Mouse (Mus musculus) limb, embryonic 10.5 days (tissue): ENCODE results near the gene Mas1. TPM values are rescaled to one million over a fixed set of nuclear protein-coding genes. Genes with fewer than 3 reads are reported as not detected.

Source experiments
- DNase-seq: peaks from one replicate; pipeline ENCODE4 v3.0.0-alpha.2; 2017; ENCODE audit warnings: low spot score
- H3K27ac ChIP-seq: fragments of 300-500 bp; sonication (generic); 2 replicates; pipeline ENCODE4 v1.5.1; 2016; ENCODE audit warnings: mild to moderate bottlenecking
- H3K27me3 ChIP-seq: fragments of 300-500 bp; sonication (generic); 2 replicates; pipeline ENCODE4 v1.6.1; 2016; ENCODE audit warnings: low read depth, mild to moderate bottlenecking; ENCODE audit not compliant: poor library complexity, severe bottlenecking
- H3K36me3 ChIP-seq: fragments of 300-500 bp; sonication (generic); 2 replicates; pipeline ENCODE4 v1.6.1; 2016; ENCODE audit warnings: mild to moderate bottlenecking, moderate library complexity
- H3K4me1 ChIP-seq: fragments of 300-500 bp; sonication (generic); 2 replicates; pipeline ENCODE4 v1.6.1; 2016
- H3K4me3 ChIP-seq: fragments of 300-500 bp; sonication (generic); 2 replicates; pipeline ENCODE4 v1.5.1; 2016; ENCODE audit warnings: mild to moderate bottlenecking, moderate library complexity
- H3K9me3 ChIP-seq: fragments of 300-500 bp; sonication (generic); replicated peaks from 2 replicates; pipeline ENCODE4 v1.6.1; 2016; ENCODE audit warnings: mild to moderate bottlenecking
- WGBS: fragments of 180-500 bp; shearing (Covaris S2); methylation state at CpG from one replicate; pipeline ENCODE4 v1.1.7; 2016; 5-methylcytosine and 5-hydroxymethylcytosine counted together
- polyA plus RNA-seq: library from polyadenylated mRNA; unstranded; fragments of >200 nt; fragmentation: Nextera tagmentation; extraction: Ambion mirVana; gene quantifications from 2 replicates; pipeline ENCODE4 v1.2.1, GENCODE M21; 2016

Mas1 gene
- 0.73 and 0.93 TPM in 2 replicates for polyA plus RNA-seq

DNA sequence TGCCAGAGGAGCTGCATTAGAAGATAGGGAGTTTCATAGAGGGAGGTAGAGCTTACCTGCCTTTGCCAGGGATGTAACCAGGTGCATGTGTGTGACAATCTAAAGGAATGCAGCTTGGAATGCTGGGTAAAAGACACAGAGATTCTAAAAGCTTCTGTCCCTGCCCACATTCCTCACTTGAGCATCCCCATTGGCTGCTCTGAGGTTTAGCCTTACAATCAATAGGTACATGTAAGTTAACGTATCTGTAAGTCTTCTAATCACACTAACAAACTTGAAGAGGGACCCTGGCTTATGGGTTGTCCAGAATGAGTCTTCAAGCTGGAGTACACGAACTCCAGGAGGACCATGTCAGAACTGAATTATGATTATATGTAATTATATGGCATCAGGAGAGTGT is at the start of gene Mas1:
Gene Mas1 (minus strand): TSS at position 101 of the 400 bp plus-strand sequence.
- Histone ChIP-seq H3K4me3 (no peak within 1 kb of the TSS), H3K27me3 (0 out of 2 replicates have a peak, but pooled peaks cover 3% of the 10 kb centered on the region), H3K36me3 (no peaks in the 10 kb centered on the region), H3K9me3 (no peaks in the 10 kb centered on the region), H3K4me1 (peaks cover 48% of the 10 kb centered on the region), H3K27ac (peak within 1 kb of the TSS; percentile 50; the same call in 1 of the 2 replicates)
- 54% methylated on average over 2 of the region's 2 CpGs for WGBS
- no peak for DNase-seq

- Histone ChIP-seq H3K9me3 (no peaks in the 10 kb centered on the region), H3K4me3 (peak overlapping the region; percentile 96), H3K4me1 (peaks cover 2% of the 10 kb centered on the region; the same call in 1 of the 2 replicates), H3K27ac (peak overlapping the region; percentile 97), H3K27me3 (no peaks in the 10 kb centered on the region), H3K36me3 (peaks cover 69% of the 10 kb centered on the region)
- under 1% methylated on average over 40 of the region's 40 CpGs for WGBS
- DNase-seq, result no peak
These were observed 48.8 kb upstream of the Mas1 start for GRCm38 (mm10) chr17:12916588-12917380.

DNA sequence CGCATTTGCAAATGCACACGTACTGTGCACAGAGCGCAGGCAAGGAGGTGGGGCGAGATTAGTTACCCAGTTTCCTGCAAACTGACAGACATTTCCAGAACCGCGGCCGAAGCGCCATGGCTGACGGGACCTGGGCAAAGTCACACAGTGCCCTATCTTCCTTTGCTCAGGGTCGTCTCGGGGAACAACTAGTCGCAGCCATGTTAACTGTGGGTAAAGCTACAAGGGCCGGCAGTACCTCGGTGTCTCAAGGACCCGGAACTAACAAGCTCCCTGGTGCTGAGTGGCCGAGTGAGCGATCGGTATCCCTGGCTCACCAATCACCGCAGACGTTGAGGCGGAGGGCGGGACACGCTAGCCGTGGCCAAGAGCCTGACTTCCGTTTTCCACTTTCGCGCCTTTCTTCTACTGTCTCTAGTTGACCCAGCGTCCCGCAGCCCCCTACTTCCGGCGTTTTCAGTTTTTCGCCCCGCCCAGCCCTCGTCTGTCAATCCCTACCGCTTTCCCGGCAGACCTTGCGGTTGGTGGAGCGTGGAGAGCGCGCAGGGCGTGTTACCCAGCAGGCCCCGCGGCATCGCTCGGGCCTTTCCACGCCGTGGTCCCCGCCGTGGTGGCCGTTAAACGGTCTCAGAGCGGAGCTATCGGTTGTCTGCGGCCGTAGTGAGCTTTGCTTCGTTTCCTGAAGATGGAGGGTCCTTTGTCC is 48.1 kb upstream of the Mas1 start, which contains the start of gene Mrpl18:
Gene Mrpl18 (minus strand): TSS at position 465 of the 703 bp plus-strand sequence.
- DNase-seq, result peak; percentile 98
- Histone ChIP-seq H3K36me3 (peaks cover 69% of the 10 kb centered on the region), H3K4me3 (peak within 1 kb of the TSS; percentile 96), H3K9me3 (no peaks in the 10 kb centered on the region), H3K27ac (peak within 1 kb of the TSS; percentile 97), H3K4me1 (peaks cover 2% of the 10 kb centered on the region; the same call in 1 of the 2 replicates), H3K27me3 (no peaks in the 10 kb centered on the region)
- under 1% methylated on average over 56 of the region's 56 CpGs for WGBS

DNA sequence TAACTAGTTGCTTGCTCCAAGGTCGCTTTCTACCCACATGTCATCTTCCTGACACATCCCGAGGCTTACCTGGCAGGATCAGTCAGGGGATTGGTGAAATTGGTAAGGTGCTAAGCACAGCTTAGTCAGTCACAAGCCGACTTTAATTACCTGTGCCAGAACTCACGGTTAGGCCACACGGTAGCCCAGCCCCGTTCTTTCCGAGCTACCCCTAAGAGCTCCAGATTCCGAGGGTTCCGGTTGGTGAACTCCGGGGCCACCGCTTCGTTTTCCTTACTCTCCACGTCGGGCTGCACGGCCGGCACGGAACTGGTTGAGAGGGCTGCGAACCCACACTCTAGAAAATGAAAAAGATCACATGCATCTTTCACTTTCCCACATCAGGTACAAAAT is 47.5 kb upstream of the Mas1 start, which contains the start of gene Tcp1:
Gene Tcp1 (plus strand): TSS at position 214 of the 393 bp plus-strand sequence.
- 1% methylated on average over 18 of the region's 18 CpGs for WGBS
- peaks cover 69% of the 10 kb centered on the region for H3K36me3 ChIP-seq
- DNase-seq, result no peak

DNA sequence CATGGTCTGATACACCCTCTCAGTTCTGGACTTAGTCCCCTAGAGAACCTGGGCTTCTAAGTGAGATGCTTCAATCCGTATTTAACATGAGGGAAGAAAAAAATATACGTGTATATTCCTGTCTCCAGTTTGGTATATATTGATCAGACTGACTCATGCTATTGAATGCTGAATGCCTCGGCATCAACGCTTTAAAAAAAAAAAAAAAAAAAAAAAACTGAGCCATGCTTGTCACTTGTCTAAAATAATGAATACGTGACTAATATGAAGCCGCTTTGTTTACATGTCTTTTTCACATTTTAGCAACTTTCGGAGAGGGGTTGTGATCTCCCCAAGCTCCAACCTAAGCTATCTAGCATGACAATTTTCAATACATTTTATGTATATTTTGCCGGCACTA is 42.4 kb upstream of the Mas1 start:
- Histone ChIP-seq H3K4me1 (no peaks in the 10 kb centered on the region), H3K9me3 (no peaks in the 10 kb centered on the region), H3K4me3 (no peak overlapping the region), H3K27ac (no peak overlapping the region), H3K36me3 (peaks cover 62% of the 10 kb centered on the region), H3K27me3 (no peaks in the 10 kb centered on the region)
- DNase-seq, result no peak
- 92% methylated on average over 8 of the region's 8 CpGs for WGBS

More for the DNA sequence above, 47.5 kb upstream of the Mas1 start, which contains the start of gene Tcp1:
- Histone ChIP-seq H3K4me3 (peak within 1 kb of the TSS; percentile 96), H3K9me3 (no peaks in the 10 kb centered on the region), H3K4me1 (peaks cover 2% of the 10 kb centered on the region; the same call in 1 of the 2 replicates), H3K27ac (peak within 1 kb of the TSS; percentile 97), H3K27me3 (no peaks in the 10 kb centered on the region)

DNA sequence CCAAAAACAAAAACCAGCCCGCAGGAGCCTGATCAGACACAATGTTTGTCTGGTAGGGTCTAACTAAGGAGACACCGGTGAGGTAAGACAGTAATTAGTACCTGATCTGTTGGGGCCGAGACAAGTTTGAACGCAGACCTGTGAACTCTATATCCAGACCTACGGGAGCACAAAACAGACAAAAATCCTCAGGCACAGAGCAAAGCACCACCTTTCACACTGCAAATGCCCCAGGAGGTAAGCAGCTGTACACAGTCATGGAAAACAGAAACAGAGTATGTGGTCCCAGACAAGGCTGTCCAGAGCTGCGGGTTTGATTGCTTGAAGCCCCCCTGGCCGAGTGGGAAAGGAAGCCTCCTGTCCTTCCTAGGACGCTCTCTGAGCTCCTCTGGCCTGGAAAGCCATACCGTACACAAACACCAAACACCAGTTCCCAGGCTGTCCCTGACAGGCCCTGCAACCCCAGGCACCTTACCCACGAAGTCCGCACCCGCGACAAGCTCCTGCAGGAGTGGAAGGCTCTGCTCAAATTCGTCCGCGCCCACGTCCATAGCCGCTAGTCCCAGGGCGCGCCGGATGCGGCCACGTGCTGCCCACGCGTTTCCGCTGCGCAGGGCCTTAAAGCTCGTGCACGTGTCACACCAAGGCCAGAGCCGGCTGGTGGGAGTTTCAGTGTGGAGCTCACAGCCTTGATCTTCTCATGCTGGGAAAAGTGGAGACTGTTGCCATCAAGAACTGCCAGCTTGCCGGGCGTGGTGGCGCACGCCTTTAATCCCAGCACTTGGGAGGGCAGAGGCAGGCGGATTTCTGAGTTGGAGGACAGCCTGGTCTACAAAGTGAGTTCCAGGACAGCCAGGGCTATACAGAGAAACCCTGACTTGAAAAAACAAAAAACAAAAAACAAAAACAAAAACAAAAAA is 41.7 kb upstream of the Mas1 start, which contains the start of gene Pnldc1:
Gene Pnldc1 (minus strand): TSS at position 870 of the 920 bp plus-strand sequence.
- Histone ChIP-seq H3K27ac (0 out of 2 replicates have a peak within 1 kb of the TSS, but pooled peaks have one; percentile 31), H3K27me3 (no peaks in the 10 kb centered on the region), H3K4me3 (no peak within 1 kb of the TSS), H3K9me3 (no peaks in the 10 kb centered on the region), H3K4me1 (no peaks in the 10 kb centered on the region), H3K36me3 (peaks cover 69% of the 10 kb centered on the region)
- WGBS, result 77% methylated on average over 35 of the region's 35 CpGs
- DNase-seq, result no peak

- peaks cover 62% of the 10 kb centered on the region for H3K36me3 ChIP-seq
- H3K4me3 ChIP-seq, result no peak overlapping the region
- H3K27ac ChIP-seq, result no peak overlapping the region
- H3K4me1 ChIP-seq, result peaks cover 5% of the 10 kb centered on the region; the same call in 1 of the 2 replicates
- no peaks in the 10 kb centered on the region for H3K27me3 ChIP-seq
- DNase-seq, result no peak
- 94% methylated on average over 9 of the region's 9 CpGs for WGBS
- H3K9me3 ChIP-seq, result no peaks in the 10 kb centered on the region
These were observed 38.5 kb upstream of the Mas1 start for GRCm38 (mm10) chr17:12906436-12906835.

DNA sequence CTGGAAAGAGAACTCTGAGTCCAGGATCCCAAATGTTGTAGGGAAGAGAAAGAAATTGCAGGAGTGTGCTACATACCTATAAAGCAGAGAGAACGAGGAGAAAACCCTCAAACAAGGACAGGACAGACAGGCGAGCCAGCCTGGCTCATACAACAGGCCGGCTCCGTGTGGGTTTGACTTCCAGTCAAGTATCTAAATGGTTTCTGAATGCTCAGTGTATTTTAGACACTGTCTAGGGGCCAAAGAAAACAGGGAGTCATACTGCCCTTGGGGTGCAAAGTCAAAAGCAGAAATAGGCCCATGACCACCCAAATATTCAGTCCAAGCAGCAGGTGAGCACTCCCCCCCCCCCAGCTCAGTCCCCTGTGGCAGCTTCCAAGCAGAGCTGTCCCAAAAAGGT is 37.9 kb upstream of the Mas1 start:
- DNase-seq, result no peak
- H3K4me3 ChIP-seq, result no peak overlapping the region
- 87% methylated on average over 4 of the region's 4 CpGs for WGBS
- H3K27ac ChIP-seq, result no peak overlapping the region
- H3K4me1 ChIP-seq, result peaks cover 5% of the 10 kb centered on the region; the same call in 1 of the 2 replicates
- H3K9me3 ChIP-seq, result no peaks in the 10 kb centered on the region
- peaks cover 62% of the 10 kb centered on the region for H3K36me3 ChIP-seq
- H3K27me3 ChIP-seq, result no peaks in the 10 kb centered on the region

DNA sequence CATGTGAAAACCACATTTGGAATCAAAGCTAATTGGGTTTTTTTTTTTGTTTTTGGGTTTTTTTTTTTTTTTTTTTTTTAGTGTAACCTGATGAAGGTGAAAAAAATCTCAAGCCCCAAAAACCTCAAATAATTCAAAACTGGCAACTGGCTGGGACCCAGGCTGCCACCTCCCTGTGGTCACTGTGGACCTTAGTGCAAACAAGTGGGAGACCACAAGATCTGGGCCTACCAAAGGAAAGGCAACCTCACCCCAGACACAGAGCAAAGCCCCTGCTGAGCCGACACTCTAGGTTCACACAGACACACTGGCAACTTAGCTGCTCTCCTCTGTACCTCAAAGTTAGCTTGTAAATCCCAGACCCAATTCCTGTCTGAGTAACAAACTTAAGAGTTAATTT is 36.4 kb upstream of the Mas1 start:
- peaks cover 58% of the 10 kb centered on the region for H3K36me3 ChIP-seq
- no peak overlapping the region for H3K4me3 ChIP-seq
- peaks cover 5% of the 10 kb centered on the region; the same call in 1 of the 2 replicates for H3K4me1 ChIP-seq
- no peaks in the 10 kb centered on the region for H3K9me3 ChIP-seq
- H3K27me3 ChIP-seq, result no peaks in the 10 kb centered on the region
- no peak overlapping the region for H3K27ac ChIP-seq
- 75% methylated on average over 1 of the region's 1 CpGs for WGBS
- DNase-seq, result no peak

GRCm38 (mm10) chr17:12903372-12904333 is 35.7 kb upstream of the Mas1 start:
- Histone ChIP-seq H3K27ac (no peak overlapping the region; the same call in 1 of the 2 replicates), H3K27me3 (no peaks in the 10 kb centered on the region), H3K36me3 (peaks cover 62% of the 10 kb centered on the region), H3K4me3 (no peak overlapping the region), H3K9me3 (no peaks in the 10 kb centered on the region), H3K4me1 (peaks cover 5% of the 10 kb centered on the region; the same call in 1 of the 2 replicates)
- 55% methylated on average over 11 of the region's 12 CpGs for WGBS
- no peak for DNase-seq

GRCm38 (mm10) chr17:12902291-12902690 is 34.3 kb upstream of the Mas1 start:
- Histone ChIP-seq H3K4me3 (no peak overlapping the region), H3K9me3 (no peaks in the 10 kb centered on the region), H3K4me1 (peaks cover 9% of the 10 kb centered on the region), H3K27ac (no peak overlapping the region), H3K27me3 (no peaks in the 10 kb centered on the region), H3K36me3 (peaks cover 62% of the 10 kb centered on the region)
- 95% methylated on average over 6 of the region's 6 CpGs for WGBS
- no peak for DNase-seq
